Mouse (Mus musculus): ENCODE data around the gene Gm30083.

Gm30083 gene

GRCm38 (mm10) chr14:33959341-33959740, 55.6 kb downstream of the Gm30083 start:
- DNase-seq (ENCODE audit: low read depth, low spot score) = no peak

GRCm38 (mm10) chr14:33958841-33959240, 56.1 kb downstream of the Gm30083 start:
- no peak for DNase-seq (ENCODE audit: low read depth, low spot score)

GRCm38 (mm10) chr14:33958186-33958585, 56.8 kb downstream of the Gm30083 start:
- no peak for DNase-seq (ENCODE audit: low read depth, low spot score)

GRCm38 (mm10) chr14:33956055-33956454, 58.9 kb downstream of the Gm30083 start:
- no peak for DNase-seq (ENCODE audit: low read depth, low spot score)

GRCm38 (mm10) chr14:33953761-33954160, 61.2 kb downstream of the Gm30083 start, which contains the start of gene Rbp3:
Rbp3 (plus strand) TSS chr14:33954003.
- DNase-seq (ENCODE audit: low read depth, low spot score) = no peak

GRCm38 (mm10) chr14:33952233-33952981, 62.6 kb downstream of the Gm30083 start:
- no peak for DNase-seq (ENCODE audit: low read depth, low spot score)

- DNase-seq (ENCODE audit: low read depth, low spot score) = no peak
Observed at GRCm38 (mm10) chr14:33946125-33946524, 68.9 kb downstream of the Gm30083 start.

GRCm38 (mm10) chr14:33942222-33942621, 72.8 kb downstream of the Gm30083 start:
- DNase-seq (ENCODE audit: low read depth, low spot score) = no peak

- DNase-seq (ENCODE audit: low read depth, low spot score) = no peak
Observed at GRCm38 (mm10) chr14:33940739-33941138, 74.2 kb downstream of the Gm30083 start, which contains the start of gene Gdf2. Gdf2 (plus strand) TSS chr14:33941039.

GRCm38 (mm10) chr14:33939117-33939516, 75.9 kb downstream of the Gm30083 start:
- no peak for DNase-seq (ENCODE audit: low read depth, low spot score)
